Mouse (Mus musculus): ENCODE measurements around the gene Btg1. TPM values are rescaled to one million over a fixed set of nuclear protein-coding genes. Genes with fewer than 3 reads are reported as not detected.

Gene Btg1
- total and polyA plus RNA-seq, 2 experiments from 2014 or later: 15.2 to 21.3 TPM

GRCm38 (mm10) chr10:96630110-96630509 is 13.3 kb downstream of the Btg1 start:
- no peak overlapping the region for H3K4me3 ChIP-seq (ENCODE audit: low read depth, low read length)
- H3K4me2 ChIP-seq (ENCODE audit: low read depth, low read length, poor library complexity, severe bottlenecking): no peak overlapping the region
- no peak for TF ChIP-seq CTCF (IDR thresholded peaks at IDR 0.05)
- H3K27ac ChIP-seq (ENCODE audit: low read depth, low read length): no peak overlapping the region
- DNase-seq (ENCODE audit: low spot score) (no peak), ATAC-seq (ENCODE audit: low FRiP score) (no peak)
- H3K36me3 ChIP-seq (ENCODE audit: insufficient read depth, low read length): no peaks in the 10 kb centered on the region
- H3K9ac ChIP-seq (replicated peaks; ENCODE audit: low read length, poor library complexity, severe bottlenecking): no peak overlapping the region
- WGBS: 87% methylated on average over 5 of the region's 5 CpGs
- peaks cover 3% of the 10 kb centered on the region; the same call in 1 of the 2 replicates for H3K4me1 ChIP-seq (ENCODE audit: insufficient read depth, low read length)
- no peaks in the 10 kb centered on the region for H3K9me3 ChIP-seq (ENCODE audit: low read length)
- no peaks in the 10 kb centered on the region for H3K27me3 ChIP-seq (ENCODE audit: insufficient read depth, low read length)

DNA sequence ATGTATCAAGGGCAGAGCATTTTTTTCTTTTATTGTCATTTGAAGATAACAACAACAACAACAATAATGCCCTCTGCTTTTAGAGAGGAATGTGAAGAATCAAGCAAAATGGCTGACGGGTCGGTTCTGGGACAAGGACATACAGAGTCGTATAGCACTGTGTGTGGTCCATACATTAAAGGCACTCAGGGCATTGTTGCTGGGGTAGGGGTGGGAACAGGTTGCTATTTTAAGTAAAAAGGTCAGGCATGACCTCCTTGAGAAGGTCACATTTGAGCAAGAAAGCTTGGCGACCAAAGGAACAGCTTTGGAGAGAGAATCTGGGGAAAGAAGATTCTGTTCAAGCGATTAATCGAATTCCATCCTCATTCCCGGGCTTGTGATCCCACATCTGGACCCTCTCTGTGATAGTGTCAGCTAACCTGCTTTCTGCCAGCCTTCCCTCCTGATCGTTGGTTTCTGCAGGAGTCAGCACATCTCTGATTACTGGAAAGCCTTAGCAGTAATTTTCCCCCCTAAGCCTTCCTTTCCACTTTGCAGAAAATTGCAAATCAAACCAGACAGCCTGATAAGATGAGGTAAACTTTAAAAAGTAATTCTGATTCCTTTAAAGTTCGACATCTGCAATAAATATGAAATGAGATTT is 14.4 kb downstream of the Btg1 start:
- H3K4me1 ChIP-seq (ENCODE audit: insufficient read depth, low read length): no peaks in the 10 kb centered on the region
- TF ChIP-seq CTCF (IDR thresholded peaks at IDR 0.05): no peak
- DNase-seq (ENCODE audit: low spot score) (no peak), ATAC-seq (ENCODE audit: low FRiP score) (no peak)
- no peaks in the 10 kb centered on the region for H3K27me3 ChIP-seq (ENCODE audit: insufficient read depth, low read length)
- no peak overlapping the region for H3K4me2 ChIP-seq (ENCODE audit: low read depth, low read length, poor library complexity, severe bottlenecking)
- H3K9me3 ChIP-seq (ENCODE audit: low read length): no peaks in the 10 kb centered on the region
- H3K36me3 ChIP-seq (ENCODE audit: insufficient read depth, low read length): no peaks in the 10 kb centered on the region
- no peak overlapping the region for H3K9ac ChIP-seq (replicated peaks; ENCODE audit: low read length, poor library complexity, severe bottlenecking)
- no peak overlapping the region for H3K27ac ChIP-seq (ENCODE audit: low read depth, low read length)
- 56% methylated on average over 9 of the region's 9 CpGs for WGBS
- no peak overlapping the region for H3K4me3 ChIP-seq (ENCODE audit: low read depth, low read length)

GRCm38 (mm10) chr10:96632271-96633144 is 15.7 kb downstream of the Btg1 start:
- no peak overlapping the region for H3K27ac ChIP-seq (ENCODE audit: low read depth, low read length)
- WGBS: 75% methylated on average over 12 of the region's 12 CpGs
- ATAC-seq (ENCODE audit: low FRiP score) (no peak), DNase-seq (ENCODE audit: low spot score) (no peak)
- H3K27me3 ChIP-seq (ENCODE audit: insufficient read depth, low read length): no peaks in the 10 kb centered on the region
- H3K36me3 ChIP-seq (ENCODE audit: insufficient read depth, low read length): no peaks in the 10 kb centered on the region
- no peak overlapping the region for H3K4me2 ChIP-seq (ENCODE audit: low read depth, low read length, poor library complexity, severe bottlenecking)
- H3K4me1 ChIP-seq (ENCODE audit: insufficient read depth, low read length): no peaks in the 10 kb centered on the region
- no peak overlapping the region for H3K9ac ChIP-seq (replicated peaks; ENCODE audit: low read length, poor library complexity, severe bottlenecking)
- H3K9me3 ChIP-seq (ENCODE audit: low read length): no peaks in the 10 kb centered on the region
- no peak overlapping the region for H3K4me3 ChIP-seq (ENCODE audit: low read depth, low read length)
- TF ChIP-seq CTCF (IDR thresholded peaks at IDR 0.05): no peak

- H3K27ac ChIP-seq (ENCODE audit: low read depth, low read length): no peak overlapping the region
- no peaks in the 10 kb centered on the region for H3K4me1 ChIP-seq (ENCODE audit: insufficient read depth, low read length)
- no peak overlapping the region for H3K4me3 ChIP-seq (ENCODE audit: low read depth, low read length)
- H3K27me3 ChIP-seq (ENCODE audit: insufficient read depth, low read length): no peaks in the 10 kb centered on the region
- ATAC-seq (ENCODE audit: low FRiP score) (no peak), DNase-seq (ENCODE audit: low spot score) (no peak)
- H3K4me2 ChIP-seq (ENCODE audit: low read depth, low read length, poor library complexity, severe bottlenecking): no peak overlapping the region
- TF ChIP-seq CTCF (IDR thresholded peaks at IDR 0.05): no peak
- no peaks in the 10 kb centered on the region for H3K36me3 ChIP-seq (ENCODE audit: insufficient read depth, low read length)
- H3K9me3 ChIP-seq (ENCODE audit: low read length): no peaks in the 10 kb centered on the region
- 74% methylated on average over 4 of the region's 4 CpGs for WGBS
- H3K9ac ChIP-seq (replicated peaks; ENCODE audit: low read length, poor library complexity, severe bottlenecking): no peak overlapping the region
Observed at GRCm38 (mm10) chr10:96633145-96633516, 16.3 kb downstream of the Btg1 start.

DNA sequence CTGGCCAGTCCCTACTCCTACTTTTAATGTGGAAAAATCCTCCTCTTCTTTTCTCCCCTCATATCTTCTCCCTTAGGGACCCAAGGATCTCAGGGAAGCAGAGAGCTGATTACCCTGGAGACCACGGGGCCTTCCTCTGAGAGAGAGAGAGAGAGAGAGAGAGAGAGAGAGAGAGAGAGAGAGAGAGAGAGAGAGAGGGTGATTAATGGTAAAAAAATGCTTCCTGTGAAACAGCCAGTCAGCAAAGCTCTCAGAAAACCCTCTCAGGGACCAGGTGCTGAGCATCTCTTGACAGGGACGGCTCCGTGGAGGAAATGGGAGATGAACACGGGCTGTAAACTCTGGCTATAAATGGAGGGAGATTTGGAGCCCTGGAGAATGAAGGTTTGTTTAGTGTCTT is 18.7 kb downstream of the Btg1 start:
- no peaks in the 10 kb centered on the region for H3K36me3 ChIP-seq (ENCODE audit: insufficient read depth, low read length)
- H3K9me3 ChIP-seq (ENCODE audit: low read length): no peaks in the 10 kb centered on the region
- no peaks in the 10 kb centered on the region for H3K4me1 ChIP-seq (ENCODE audit: insufficient read depth, low read length)
- ATAC-seq (ENCODE audit: low FRiP score): no peak
- 62% methylated on average over 4 of the region's 4 CpGs for WGBS
- TF ChIP-seq CTCF (IDR thresholded peaks at IDR 0.05): no peak
- no peak overlapping the region for H3K4me2 ChIP-seq (ENCODE audit: low read depth, low read length, poor library complexity, severe bottlenecking)
- no peak overlapping the region for H3K4me3 ChIP-seq (ENCODE audit: low read depth, low read length)
- DNase-seq (ENCODE audit: low spot score): no peak
- H3K27me3 ChIP-seq (ENCODE audit: insufficient read depth, low read length): no peaks in the 10 kb centered on the region
- no peak overlapping the region for H3K27ac ChIP-seq (ENCODE audit: low read depth, low read length)
- no peak overlapping the region for H3K9ac ChIP-seq (replicated peaks; ENCODE audit: low read length, poor library complexity, severe bottlenecking)

GRCm38 (mm10) chr10:96638477-96638876 is 21.7 kb downstream of the Btg1 start:
- Histone ChIP-seq H3K36me3 (ENCODE audit: insufficient read depth, low read length) (no peaks in the 10 kb centered on the region), H3K27ac (ENCODE audit: low read depth, low read length) (no peak overlapping the region), H3K4me3 (ENCODE audit: low read depth, low read length) (no peak overlapping the region), H3K4me1 (ENCODE audit: insufficient read depth, low read length) (no peaks in the 10 kb centered on the region), H3K9me3 (ENCODE audit: low read length) (no peaks in the 10 kb centered on the region), H3K27me3 (ENCODE audit: insufficient read depth, low read length) (no peaks in the 10 kb centered on the region), H3K9ac (replicated peaks; ENCODE audit: low read length, poor library complexity, severe bottlenecking) (no peak overlapping the region), H3K4me2 (ENCODE audit: low read depth, low read length, poor library complexity, severe bottlenecking) (no peak overlapping the region)
- ATAC-seq (ENCODE audit: low FRiP score) (no peak), DNase-seq (ENCODE audit: low spot score) (no peak)
- no peak for TF ChIP-seq CTCF (IDR thresholded peaks at IDR 0.05)
- 89% methylated on average over 2 of the region's 2 CpGs for WGBS
